ENCODE assay signal across 12 mouse cellular contexts in the genomic region with DNA sequence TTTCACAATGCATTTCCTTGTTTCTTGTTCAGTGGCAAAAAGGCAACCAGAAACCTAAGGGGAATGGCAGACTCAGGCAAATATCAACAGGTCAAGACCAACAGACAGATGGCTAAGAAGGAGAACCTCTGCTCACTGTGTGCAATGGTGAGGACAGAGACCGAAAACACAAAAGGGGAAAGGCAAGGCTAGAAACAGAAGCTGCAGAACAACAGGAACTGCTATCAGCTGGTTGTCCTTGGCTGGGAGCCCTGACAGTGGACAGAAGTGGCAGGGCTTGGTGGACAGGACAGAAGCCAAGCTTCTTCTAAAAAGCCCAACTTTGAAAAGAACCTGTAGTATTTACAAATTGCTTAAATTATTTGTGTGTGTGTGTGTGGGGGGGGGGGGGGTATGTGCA. TPM values are rescaled to one million over a fixed set of nuclear protein-coding genes. Genes with fewer than 3 reads are reported as not detected.
A peak's percentile ranks its signal among the peaks of the same experiment; 100 is the strongest.
DNase-seq lines count a peak whose midpoint lies in the region; ATAC-seq and TF ChIP-seq lines count a peak whose summit lies in the region.
"Had no signal": no experiment of that assay in that cellular context is flagged by ENCODE, and none has a peak within 500 bp of the region (broad histone marks: within the 10 kb centered on the region; RNA-seq: fewer than 3 reads in every experiment).

No protein-coding gene starts in this region.

- no peak for ATAC-seq in liver, postnatal 0 days
- ATAC-seq in liver, embryonic 12.5 days, result no peak
- ATAC-seq in megakaryocyte progenitor cell, adult 5-6 weeks (replicated peaks; ENCODE audit: poor library complexity), result 0 out of 2 replicates have a peak, but pooled peaks have one; percentile 11
- ATAC-seq: forebrain, embryonic 15.5 days had no signal

- peak overlapping the region; percentile 48; the same call in 1 of the 2 replicates for H3K27ac ChIP-seq in liver, postnatal 0 days (ENCODE audit: low read depth)
- no peak overlapping the region for H3K27ac ChIP-seq in liver, embryonic 12.5 days
- H3K27ac ChIP-seq: forebrain, embryonic 15.5 days; hindbrain, embryonic 13.5 days; midbrain, embryonic 10.5 days had no signal

- H3K9me3 ChIP-seq in liver, postnatal 0 days (ENCODE audit: low read length), result no peaks in the 10 kb centered on the region
- no peaks in the 10 kb centered on the region for H3K9me3 ChIP-seq in liver, embryonic 12.5 days (replicated peaks)
- H3K9me3 ChIP-seq: forebrain, embryonic 15.5 days; hindbrain, embryonic 13.5 days; midbrain, embryonic 10.5 days had no signal

- peak; percentile 21 to 31 for DNase-seq in cerebellum, adult 18-20 months
- DNase-seq in cerebellum, postnatal 4 days (ENCODE audit: low spot score in 2 of 2), result no peak
- no peak for DNase-seq in liver, postnatal 0 days
- peak; percentile 66 for DNase-seq in heart, adult 8-10 months (ENCODE audit: low spot score)
- DNase-seq in urinary bladder, postnatal 4 days (ENCODE audit: low spot score in 2 of 2), result no peak
- DNase-seq in layer of hippocampus, adult 18-20 months (ENCODE audit: low spot score in 2 of 2), result no peak

- H3K27me3 ChIP-seq in liver, postnatal 0 days (ENCODE audit: insufficient read depth, low read length), result no peaks in the 10 kb centered on the region
- no peaks in the 10 kb centered on the region for H3K27me3 ChIP-seq in liver, embryonic 12.5 days (replicated peaks)
- H3K27me3 ChIP-seq: forebrain, embryonic 15.5 days; hindbrain, embryonic 13.5 days had no signal

- H3K4me1 ChIP-seq in liver, postnatal 0 days (ENCODE audit: insufficient read depth), result no peaks in the 10 kb centered on the region
- H3K4me1 ChIP-seq in liver, embryonic 12.5 days, result no peaks in the 10 kb centered on the region
- H3K4me1 ChIP-seq: forebrain, embryonic 15.5 days; hindbrain, embryonic 13.5 days; midbrain, embryonic 10.5 days had no signal

- H3K4me3 ChIP-seq in liver, postnatal 0 days (ENCODE audit: low read depth, low read length), result no peak overlapping the region
- H3K4me3 ChIP-seq in liver, embryonic 12.5 days, result no peak overlapping the region
- H3K4me3 ChIP-seq: forebrain, embryonic 15.5 days; hindbrain, embryonic 13.5 days; midbrain, embryonic 10.5 days had no signal

- 52% methylated on average over 1 of the region's 1 CpGs for WGBS in liver, postnatal 0 days (ENCODE audit: insufficient replicate concordance)
- 65% methylated on average over 1 of the region's 1 CpGs for WGBS in liver, embryonic 12.5 days (ENCODE audit: insufficient replicate concordance)

- H3K4me2 ChIP-seq in liver, postnatal 0 days (ENCODE audit: low read depth, low read length), result no peak overlapping the region
- no peak overlapping the region for H3K4me2 ChIP-seq in liver, embryonic 12.5 days
- H3K4me2 ChIP-seq: forebrain, embryonic 15.5 days; hindbrain, embryonic 13.5 days had no signal

- no peak overlapping the region for H3K9ac ChIP-seq in liver, postnatal 0 days (replicated peaks)
- no peak overlapping the region for H3K9ac ChIP-seq in liver, embryonic 12.5 days
- H3K9ac ChIP-seq: forebrain, embryonic 15.5 days; hindbrain, embryonic 13.5 days had no signal

- peaks cover 47% of the 10 kb centered on the region for H3K36me3 ChIP-seq in liver, postnatal 0 days (replicated peaks; ENCODE audit: insufficient read depth, low read length)
- peaks cover 70% of the 10 kb centered on the region for H3K36me3 ChIP-seq in liver, embryonic 12.5 days

- TF ChIP-seq CTCF in liver, postnatal 0 days (IDR thresholded peaks at IDR 0.05; ENCODE audit: low read depth), result no peak

- no peak for TF ChIP-seq EP300 in liver, postnatal 0 days (IDR thresholded peaks at IDR 0.05; ENCODE audit: low read depth)

RNA-seq across cellular contexts. Expression of gene Calml4, which starts 36.6 kb away (rescaled TPM):
- 16.4 and 17.5 TPM in 2 replicates for polyA plus RNA-seq in liver, postnatal 0 days (2015; fragmentation: Nextera tagmentation; extraction: Ambion mirVana)
- 1.2 and 2.7 TPM in 2 replicates for polyA plus RNA-seq in liver, embryonic 12.5 days (2016; fragmentation: Nextera tagmentation; extraction: Ambion mirVana)
- 1 to 10 TPM in 3 of 4 experiments, under 1 TPM in 1; 0.44 to 2.5 (median 1.5) TPM for total RNA-seq in heart, adult 8-10 months (2022)
- 1.4 and 2.1 TPM in 2 replicates for total RNA-seq in megakaryocyte progenitor cell, adult 5-6 weeks (2015)
- 1.6 and 2.8 TPM in 2 replicates for total RNA-seq in megakaryocyte progenitor cell, adult 5-6 weeks (2017)
- total RNA-seq in layer of hippocampus, adult 18-20 months (2021), result 1 to 10 TPM; 1.8 to 2.0 TPM
- total RNA-seq: neutrophil, adult 5-6 weeks had no signal

RNA-seq across cellular contexts. Expression of gene Cln6, which starts 55.9 kb away (rescaled TPM):
- polyA plus RNA-seq in liver, postnatal 0 days (2015; fragmentation: Nextera tagmentation; extraction: Ambion mirVana), result 9.9 and 10.6 TPM in 2 replicates
- polyA plus RNA-seq in liver, embryonic 12.5 days (2016; fragmentation: Nextera tagmentation; extraction: Ambion mirVana), result 15.2 and 18.5 TPM in 2 replicates
- 10 to 100 TPM; 23.9 to 28.4 (median 26.4) TPM for total RNA-seq in heart, adult 8-10 months (2022)
- 53.0 and 53.5 TPM in 2 replicates for total RNA-seq in megakaryocyte progenitor cell, adult 5-6 weeks (2015)
- total RNA-seq in megakaryocyte progenitor cell, adult 5-6 weeks (2017), result 22.3 and 25.5 TPM in 2 replicates
- total RNA-seq in layer of hippocampus, adult 18-20 months (2021), result 10 to 100 TPM; 10.2 to 13.5 TPM

Comparison
In these comparisons a context has a peak if more than half of its experiments do, and no peak if none do; other contexts are left out.
1. DNase-seq: peak in cerebellum, adult 18-20 months (2 of 2) and heart, adult 8-10 months (single experiment); none in cerebellum, postnatal 4 days (0 of 2), liver, postnatal 0 days (single experiment), urinary bladder, postnatal 4 days (0 of 2) and layer of hippocampus, adult 18-20 months (0 of 2).